Mouse (Mus musculus): ENCODE measurements at regions not wholly inside any gene's neighbourhood (a gene's known extent, or its start where the extent isn't known, plus 50 kb on each side); places are given as distances from the start of the nearest gene placed in this dataset.

GRCm38 (mm10) chr13:85436254-85436653 is 147.3 kb upstream of the Rasa1 start:
- no peak for DNase-seq (ENCODE audit: low spot score in 2 of 2)

- no peak for DNase-seq (ENCODE audit: low spot score in 2 of 2)
Observed at GRCm38 (mm10) chr13:85430821-85431220, 141.9 kb upstream of the Rasa1 start.

GRCm38 (mm10) chr13:85430040-85430439 is 141.1 kb upstream of the Rasa1 start:
- no peak for DNase-seq (ENCODE audit: low spot score in 2 of 2)

- no peak for DNase-seq (ENCODE audit: low spot score in 2 of 2)
Observed at GRCm38 (mm10) chr13:85418671-85419070, 129.7 kb upstream of the Rasa1 start.

GRCm38 (mm10) chr13:85414951-85415350 is 126.0 kb upstream of the Rasa1 start:
- no peak for DNase-seq (ENCODE audit: low spot score in 2 of 2)

GRCm38 (mm10) chr13:85411327-85411726 is 122.4 kb upstream of the Rasa1 start:
- no peak for DNase-seq (ENCODE audit: low spot score in 2 of 2)

- no peak for DNase-seq (ENCODE audit: low spot score in 2 of 2)
Observed at GRCm38 (mm10) chr13:85398834-85399233, 109.9 kb upstream of the Rasa1 start.

GRCm38 (mm10) chr13:85376338-85376998 is 87.5 kb upstream of the Rasa1 start:
- no peak for DNase-seq (ENCODE audit: low spot score in 2 of 2)

GRCm38 (mm10) chr13:85359621-85360020 is 70.7 kb upstream of the Rasa1 start:
- DNase-seq (ENCODE audit: low spot score in 2 of 2) = no peak

- DNase-seq (ENCODE audit: low spot score in 2 of 2) = no peak
Observed at GRCm38 (mm10) chr13:85359143-85359542, 70.2 kb upstream of the Rasa1 start.

GRCm38 (mm10) chr13:85352061-85352460 is 63.1 kb upstream of the Rasa1 start:
- no peak for DNase-seq (ENCODE audit: low spot score in 2 of 2)
